Mouse (Mus musculus) liver, adult 10 weeks (tissue): ENCODE results near the gene Katnb1. TPM values are rescaled to one million over a fixed set of nuclear protein-coding genes. Genes with fewer than 3 reads are reported as not detected.

Experiments
- polyA plus RNA-seq: library from polyadenylated mRNA; stranded (reverse); fragments of 350-450 nt; fragmentation: Illumina TruSeq; extraction: RNeasy Lipid Tissue Mini Kit (QIAGEN cat#74804); gene quantifications from one replicate; pipeline ENCODE4 v1.2.3, GENCODE M21; 2014; ENCODE audit warnings: low read depth, low replicate concordance

Katnb1 gene
- not detected for polyA plus RNA-seq

DNA sequence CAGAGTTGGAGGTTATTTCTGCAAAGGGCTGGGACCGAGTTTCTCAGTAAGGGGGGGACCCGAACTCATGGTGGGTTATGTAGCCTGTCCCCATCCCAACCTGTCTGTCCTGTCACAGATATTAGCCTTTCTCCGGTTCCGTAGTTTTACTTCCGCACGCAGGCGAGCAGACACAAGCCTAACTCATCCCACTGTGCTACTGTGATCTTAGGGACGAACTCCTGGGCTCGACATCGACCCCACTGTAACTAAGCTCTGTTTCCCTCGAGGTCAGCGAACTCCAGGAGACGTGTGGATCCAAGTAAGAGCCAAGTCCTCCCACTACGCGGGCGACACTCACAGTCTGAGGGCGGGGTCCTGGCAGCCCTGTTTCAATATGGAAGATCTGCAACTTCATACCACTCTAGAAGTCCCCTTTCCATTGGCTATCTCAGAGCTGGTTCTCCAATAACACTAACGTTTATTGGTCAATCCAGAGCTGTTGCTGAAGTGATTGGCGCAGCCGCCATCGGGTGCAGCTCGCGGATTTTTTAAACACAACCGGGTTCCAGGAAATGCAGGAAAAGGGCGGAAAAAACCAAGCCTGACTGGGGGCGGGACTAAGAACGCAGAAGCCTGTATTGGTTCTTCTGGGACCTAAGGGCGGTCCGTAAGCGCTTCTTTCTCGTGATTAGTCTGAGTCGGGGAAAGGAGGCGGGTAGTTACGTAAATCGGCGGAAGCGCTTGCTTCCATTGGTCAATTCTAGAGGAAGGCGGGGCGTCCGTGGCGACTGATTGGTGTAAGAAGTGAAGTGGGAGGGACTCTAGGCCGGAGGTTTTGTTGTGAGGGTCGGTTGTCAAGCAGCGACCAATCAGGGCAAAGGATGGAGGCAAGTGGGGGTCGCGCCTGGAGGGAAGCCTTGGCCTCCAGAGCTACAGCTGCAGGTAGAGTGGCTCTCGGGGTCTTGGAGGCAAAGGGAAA lies at the start of gene Katnb1:
TSS of gene Katnb1 (plus strand) at position 806 of the 961 bp plus-strand sequence.

DNA sequence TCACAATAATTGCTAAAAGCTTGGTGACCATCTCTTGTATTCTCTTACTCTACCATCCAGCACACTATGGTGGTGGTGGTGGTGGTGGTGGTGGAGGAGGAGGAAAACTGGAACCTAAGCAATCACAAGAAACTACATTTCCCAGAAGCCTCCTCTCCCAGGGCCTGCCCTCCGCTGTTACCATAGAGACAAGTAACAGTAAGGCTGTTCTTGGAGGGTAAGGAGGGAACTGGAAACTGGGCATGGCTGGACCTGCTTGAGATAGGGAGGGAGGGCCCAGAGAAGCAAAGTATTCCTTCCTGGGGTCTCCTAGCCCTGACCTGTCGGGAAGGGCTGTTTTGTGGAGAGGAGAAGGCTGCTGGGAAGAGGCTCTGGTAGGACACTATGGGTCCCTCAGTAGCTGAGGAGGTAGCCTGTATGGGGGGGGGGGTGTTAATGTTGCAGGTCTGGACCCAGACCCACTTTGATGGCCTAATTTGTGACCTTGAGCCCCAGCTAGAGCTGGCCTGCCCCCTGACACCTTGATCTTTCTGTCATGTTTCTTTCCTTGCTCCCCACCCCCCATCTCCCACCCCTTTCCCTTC lies 26.0 kb upstream of the Katnb1 start, which contains the start of gene Drc7:
TSS of gene Drc7 (plus strand) at position 177 of the 584 bp plus-strand sequence.

Other genes starting within 250 kb of the Katnb1 start
- 20.4 TPM for gene Coq9, start 242.9 kb upstream of the Katnb1 start, polyA plus RNA-seq
- 7.0 TPM for gene Ciapin1, start 242.8 kb upstream of the Katnb1 start, polyA plus RNA-seq
- gene Polr2c, start 223.7 kb upstream of the Katnb1 start, polyA plus RNA-seq: 3.8 TPM
- gene Dok4, start 204.9 kb upstream of the Katnb1 start, polyA plus RNA-seq: not detected
- gene Ccdc102a, start 163.1 kb upstream of the Katnb1 start, polyA plus RNA-seq: not detected
- gene Adgrg5, start 157.5 kb upstream of the Katnb1 start, polyA plus RNA-seq: not detected
- gene Adgrg1, start 106.4 kb upstream of the Katnb1 start, polyA plus RNA-seq: 0.53 TPM
- gene Adgrg3, start 63.5 kb upstream of the Katnb1 start, polyA plus RNA-seq: 2.4 TPM
- gene Drc7, start 26.1 kb upstream of the Katnb1 start, polyA plus RNA-seq: not detected
- gene Kifc3, start 121.6 kb downstream of the Katnb1 start, polyA plus RNA-seq: 0.90 TPM
- gene Cngb1, start 225.4 kb downstream of the Katnb1 start, polyA plus RNA-seq: not detected
- gene Tepp, start 229.4 kb downstream of the Katnb1 start, polyA plus RNA-seq: not detected